Mouse (Mus musculus) MEL (cell line): ENCODE results near the gene Olfr798. TPM values are rescaled to one million over a fixed set of nuclear protein-coding genes. Genes with fewer than 3 reads are reported as not detected.

Source experiments
- DNase-seq: peaks from one replicate; pipeline ENCODE4 v3.0.0; 2011; ENCODE audit warnings: low read depth, low spot score
- H3K27ac ChIP-seq: 2 replicates; pipeline ENCODE4 v1.5.1; 2012; ENCODE audit warnings: low read depth, mild to moderate bottlenecking, control low read depth, low read length, moderate library complexity; ENCODE audit not compliant: control insufficient read depth
- H3K27me3 ChIP-seq, 2 experiments: fragments of 150-350 bp in 1 of 2; sonication (generic) in 1 of 2; 2 replicates each; pipeline ENCODE4 v1.6.1; 2012; ENCODE audit warnings: low read length in 2 of 2, mild to moderate bottlenecking in 2 of 2, improper control_type of control experiment in 1 of 2, moderate library complexity in 1 of 2; ENCODE audit not compliant: insufficient read depth in 2 of 2, control insufficient read depth in 1 of 2
- H3K36me3 ChIP-seq, 2 experiments: 2 replicates each; pipeline ENCODE4 v1.6.1; 2012 to 2014; ENCODE audit warnings: low read length in 2 of 2, improper control_type of control experiment in 1 of 2, inconsistent platforms in 1 of 2, mild to moderate bottlenecking in 1 of 2; ENCODE audit not compliant: insufficient read depth in 2 of 2, control insufficient read depth in 1 of 2
- H3K4me1 ChIP-seq, 2 experiments: fragments of 150-350 bp in 1 of 2; sonication (generic) in 1 of 2; 2 replicates each; pipeline ENCODE4 v1.6.1; 2012; ENCODE audit warnings: low read length in 2 of 2, improper control_type of control experiment in 1 of 2, mild to moderate bottlenecking in 1 of 2; ENCODE audit not compliant: insufficient read depth in 2 of 2, control insufficient read depth in 1 of 2
- H3K4me3 ChIP-seq, 2 experiments: fragments of 150-350 bp in 1 of 2; sonication (generic) in 1 of 2; 2 replicates each; pipeline ENCODE4 v1.5.1; 2012; ENCODE audit warnings: low read depth in 2 of 2, low read length in 2 of 2, mild to moderate bottlenecking in 2 of 2, moderate library complexity in 2 of 2, control low read depth in 1 of 2, improper control_type of control experiment in 1 of 2; ENCODE audit not compliant: control insufficient read depth in 1 of 2, insufficient read depth in 1 of 2
- H3K79me2 ChIP-seq: 2 replicates; pipeline ENCODE4 v1.6.1; 2012; ENCODE audit warnings: mild to moderate bottlenecking, low read length, moderate library complexity; ENCODE audit not compliant: control insufficient read depth, poor library complexity, insufficient read depth
- H3K9ac ChIP-seq: 2 replicates; pipeline ENCODE4 v1.6.1; 2012; ENCODE audit warnings: low read depth, mild to moderate bottlenecking, control low read depth, low read length, moderate library complexity; ENCODE audit not compliant: control insufficient read depth, poor library complexity, severe bottlenecking
- H3K9me3 ChIP-seq: fragments of 150-350 bp; sonication (generic); replicated peaks from 2 replicates; pipeline ENCODE4 v1.6.1; 2012; ENCODE audit warnings: mild to moderate bottlenecking, low read length, improper control_type of control experiment, moderate library complexity; ENCODE audit not compliant: insufficient read depth
- BHLHE40 ChIP-seq: IDR thresholded peaks from 2 replicates; pipeline ENCODE4 v1.6.1; 2012; ENCODE audit warnings: low read depth, mild to moderate bottlenecking, inconsistent platforms, low read length, improper control_type of control experiment, borderline replicate concordance
- EP300 ChIP-seq, 2 experiments: IDR thresholded peaks; 2 replicates each; pipeline ENCODE4 v1.6.1; 2011; ENCODE audit warnings: improper control_type of control experiment in 2 of 2, low read length in 2 of 2, low read depth in 1 of 2, mild to moderate bottlenecking in 1 of 2
- GATA1 ChIP-seq: IDR thresholded peaks from 2 replicates; pipeline ENCODE4 v1.6.1; 2011; ENCODE audit warnings: low read depth, low read length, improper control_type of control experiment
- JUND ChIP-seq: IDR thresholded peaks from 2 replicates; pipeline ENCODE4 v1.6.1; 2011; ENCODE audit warnings: low read depth, mild to moderate bottlenecking, improper control_type of control experiment, low read length
- KAT2A ChIP-seq: conservative IDR thresholded peaks from 2 replicates; pipeline ENCODE4 v1.6.1; 2012; ENCODE audit warnings: low read depth, low read length, improper control_type of control experiment, inconsistent platforms
- MAZ ChIP-seq: IDR thresholded peaks from 2 replicates; pipeline ENCODE4 v1.6.1; 2012; ENCODE audit warnings: low read depth, mild to moderate bottlenecking, inconsistent platforms, low read length, improper control_type of control experiment
- MYB ChIP-seq: IDR thresholded peaks from 2 replicates; pipeline ENCODE4 v1.6.1; 2011; ENCODE audit warnings: mild to moderate bottlenecking, low read depth, low read length, improper control_type of control experiment
- MYC ChIP-seq: IDR thresholded peaks from 2 replicates; pipeline ENCODE4 v1.6.1; 2011; ENCODE audit warnings: low read depth, mild to moderate bottlenecking, low read length, improper control_type of control experiment, moderate library complexity
- NRF1 ChIP-seq: IDR thresholded peaks from 2 replicates; pipeline ENCODE4 v1.6.1; 2014; ENCODE audit warnings: low read depth, mild to moderate bottlenecking, inconsistent platforms, low read length, improper control_type of control experiment, moderate library complexity; ENCODE audit not compliant: poor library complexity, insufficient read depth, severe bottlenecking
- RAD21 ChIP-seq: IDR thresholded peaks from 2 replicates; pipeline ENCODE4 v1.6.1; 2011; ENCODE audit warnings: mild to moderate bottlenecking, low read depth, low read length, improper control_type of control experiment
- TBP ChIP-seq: IDR thresholded peaks from 2 replicates; pipeline ENCODE4 v1.8.0; 2011; ENCODE audit warnings: low read depth, low read length, improper control_type of control experiment
- UBTF ChIP-seq: IDR thresholded peaks from 2 replicates; pipeline ENCODE4 v1.6.1; 2012; ENCODE audit warnings: low read depth, mild to moderate bottlenecking, inconsistent platforms, low read length, improper control_type of control experiment, moderate library complexity, borderline replicate concordance; ENCODE audit not compliant: insufficient read depth
- USF1 ChIP-seq: IDR thresholded peaks from 2 replicates; pipeline ENCODE4 v1.6.1; 2014; ENCODE audit warnings: low read depth, mild to moderate bottlenecking, inconsistent platforms, low read length, improper control_type of control experiment, moderate library complexity
- ZC3H11A ChIP-seq: IDR thresholded peaks from 2 replicates; pipeline ENCODE4 v1.6.1; 2012; ENCODE audit warnings: low read depth, mild to moderate bottlenecking, inconsistent platforms, low read length, improper control_type of control experiment
- ZKSCAN1 ChIP-seq: IDR thresholded peaks from 2 replicates; pipeline ENCODE4 v1.6.1; 2012; ENCODE audit warnings: low read depth, mild to moderate bottlenecking, inconsistent platforms, low read length, improper control_type of control experiment, moderate library complexity
- ZMIZ1 ChIP-seq: IDR thresholded peaks from 2 replicates; pipeline ENCODE4 v1.6.1; 2012; ENCODE audit warnings: low read depth, mild to moderate bottlenecking, inconsistent platforms, low read length, improper control_type of control experiment, moderate library complexity
- polyA plus RNA-seq, 2 experiments: library from polyadenylated mRNA; stranded (reverse) in 1 of 2; unstranded in 1 of 2; fragments of >175 nt in 1 of 2; fragments of >200 nt in 1 of 2; gene quantifications; 2 replicates each; pipeline versions ENCODE4 v1.2.1 to v1.2.4; 2012; ENCODE audit warnings: low replicate concordance in 2 of 2, low read depth in 1 of 2; ENCODE audit not compliant: insufficient read length in 2 of 2, insufficient read depth in 1 of 2, missing spikeins in 1 of 2
- total RNA-seq: library from RNA; depleted of rRNA; stranded (reverse); fragments of 300-350 nt; gene quantifications from 2 replicates; pipeline ENCODE4 v1.2.3, GENCODE M21; 2012; rRNA removed

Gene Olfr798
- total and polyA plus RNA-seq, 3 experiments: not detected

- no peak for DNase-seq
These were observed 15.3 kb downstream of the Olfr798 start, which contains the start of gene Olfr796 for GRCm38 (mm10) chr10:129612470-129612869. Gene Olfr796, minus strand, starts transcription at chr10:129612570.

DNA sequence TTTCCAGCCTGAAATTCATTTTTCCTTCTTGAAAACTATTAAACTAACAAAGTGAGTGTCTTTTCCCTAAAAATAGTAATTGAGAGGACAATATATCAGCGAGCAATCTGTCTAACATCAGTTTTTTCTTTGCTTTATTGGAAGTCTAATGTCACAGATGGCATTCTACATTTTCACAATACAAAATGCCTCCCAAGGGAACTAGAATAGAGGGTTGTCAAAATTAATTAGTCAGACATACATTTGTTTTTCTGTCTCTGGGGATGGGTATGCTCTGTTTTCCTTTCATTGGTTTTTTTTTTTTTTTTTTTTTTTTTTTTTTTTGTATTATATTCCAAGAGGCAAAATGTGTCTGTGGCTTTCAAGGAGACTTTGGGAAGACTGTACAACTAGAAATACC lies 50.7 kb downstream of the Olfr798 start:
- Histone ChIP-seq H3K79me2 (no peaks in the 10 kb centered on the region), H3K4me1 (no peaks in the 10 kb centered on the region), H3K9me3 (no peaks in the 10 kb centered on the region), H3K9ac (no peak overlapping the region), H3K27me3 (no peaks in the 10 kb centered on the region), H3K4me3 (no peak overlapping the region), H3K27ac (no peak overlapping the region), H3K36me3 (no peaks in the 10 kb centered on the region)
- DNase-seq: no peak
- no peak for TF ChIP-seq USF1
- TF ChIP-seq JUND: no peak
- TF ChIP-seq KAT2A: no peak
- TF ChIP-seq MYC: no peak
- TF ChIP-seq ZC3H11A: no peak
- TF ChIP-seq MYB: no peak
- TF ChIP-seq RAD21: no peak
- no peak for TF ChIP-seq TBP
- no peak for TF ChIP-seq MAZ

More at GRCm38 (mm10) chr10:129612470-129612869, 15.3 kb downstream of the Olfr798 start, which contains the start of gene Olfr796:
- H3K79me2 ChIP-seq: no peaks in the 10 kb centered on the region
- no peak within 1 kb of the TSS for H3K4me3 ChIP-seq
- H3K36me3 ChIP-seq: no peaks in the 10 kb centered on the region
- H3K9ac ChIP-seq: no peak within 1 kb of the TSS
- no peak within 1 kb of the TSS for H3K27ac ChIP-seq
- TF ChIP-seq ZMIZ1: no peak
- TF ChIP-seq MYC: no peak
- no peak for TF ChIP-seq NRF1
- TF ChIP-seq EP300 (IDR thresholded peaks at IDR 0.05; ENCODE audit: low read depth in 1 of 2, low read length in 2 of 2): no peak
- TF ChIP-seq UBTF: no peak
- no peak for TF ChIP-seq GATA1
- TF ChIP-seq BHLHE40: no peak
- no peak for TF ChIP-seq ZKSCAN1
- no peaks in the 10 kb centered on the region for H3K27me3 ChIP-seq
- H3K9me3 ChIP-seq: no peaks in the 10 kb centered on the region
- H3K4me1 ChIP-seq: no peaks in the 10 kb centered on the region

Other genes with a start within 250 kb of the Olfr798 start
- gene Olfr784, start 243.9 kb downstream of the Olfr798 start, total RNA-seq: 0.13 and 0.15 TPM in 2 replicates
- under 1 TPM in 1 of 2 experiments, not detected in 1; 0.36 TPM for gene Olfr784, start 243.9 kb downstream of the Olfr798 start, polyA plus RNA-seq
- not detected in 2 replicates for gene Olfr785, start 222.5 kb downstream of the Olfr798 start, total RNA-seq
- not detected for gene Olfr785, start 222.5 kb downstream of the Olfr798 start, polyA plus RNA-seq
- gene Olfr786, start 200.6 kb downstream of the Olfr798 start, total RNA-seq: not detected in 2 replicates
- gene Olfr786, start 200.6 kb downstream of the Olfr798 start, polyA plus RNA-seq: not detected
- not detected in 2 replicates for gene Olfr787, start 166.1 kb downstream of the Olfr798 start, total RNA-seq
- not detected for gene Olfr787, start 166.1 kb downstream of the Olfr798 start, polyA plus RNA-seq
- gene Olfr788, start 156.9 kb downstream of the Olfr798 start, total RNA-seq: not detected in 2 replicates
- gene Olfr788, start 156.9 kb downstream of the Olfr798 start, polyA plus RNA-seq: not detected
- gene Olfr789, start 143.2 kb downstream of the Olfr798 start, total RNA-seq: not detected in 2 replicates
- gene Olfr789, start 143.2 kb downstream of the Olfr798 start, polyA plus RNA-seq: not detected
- not detected in 2 replicates for gene Olfr790, start 129.4 kb downstream of the Olfr798 start, total RNA-seq
- not detected for gene Olfr790, start 129.4 kb downstream of the Olfr798 start, polyA plus RNA-seq
- not detected in 2 replicates for gene Olfr791, start 106.1 kb downstream of the Olfr798 start, total RNA-seq
- gene Olfr791, start 106.1 kb downstream of the Olfr798 start, polyA plus RNA-seq: not detected
- gene Olfr792, start 88.8 kb downstream of the Olfr798 start, total RNA-seq: not detected in 2 replicates
- not detected for gene Olfr792, start 88.8 kb downstream of the Olfr798 start, polyA plus RNA-seq
- not detected in 2 replicates for gene Olfr794, start 60.3 kb downstream of the Olfr798 start, total RNA-seq
- not detected for gene Olfr794, start 60.3 kb downstream of the Olfr798 start, polyA plus RNA-seq
- not detected in 2 replicates for gene Olfr796, start 15.4 kb downstream of the Olfr798 start, total RNA-seq
- not detected for gene Olfr796, start 15.4 kb downstream of the Olfr798 start, polyA plus RNA-seq
- not detected in 2 replicates for gene Olfr799, start 9.6 kb upstream of the Olfr798 start, total RNA-seq
- not detected for gene Olfr799, start 9.6 kb upstream of the Olfr798 start, polyA plus RNA-seq
- gene Olfr800, start 29.8 kb upstream of the Olfr798 start, total RNA-seq: not detected in 2 replicates
- not detected for gene Olfr800, start 29.8 kb upstream of the Olfr798 start, polyA plus RNA-seq
- gene Olfr801, start 45.9 kb upstream of the Olfr798 start, total RNA-seq: not detected in 2 replicates
- gene Olfr801, start 45.9 kb upstream of the Olfr798 start, polyA plus RNA-seq: not detected
- gene Olfr802, start 60.2 kb upstream of the Olfr798 start, total RNA-seq: not detected in 2 replicates
- gene Olfr802, start 60.2 kb upstream of the Olfr798 start, polyA plus RNA-seq: not detected
- gene Olfr803, start 66.4 kb upstream of the Olfr798 start, total RNA-seq: not detected in 2 replicates
- under 1 TPM in 1 of 2 experiments, not detected in 1; 0.03 TPM for gene Olfr803, start 66.4 kb upstream of the Olfr798 start, polyA plus RNA-seq
- gene Olfr804, start 75.3 kb upstream of the Olfr798 start, total RNA-seq: not detected in 2 replicates
- gene Olfr804, start 75.3 kb upstream of the Olfr798 start, polyA plus RNA-seq: not detected
- not detected in 2 replicates for gene Olfr805, start 101.4 kb upstream of the Olfr798 start, total RNA-seq
- not detected for gene Olfr805, start 101.4 kb upstream of the Olfr798 start, polyA plus RNA-seq
- gene Olfr806, start 114.0 kb upstream of the Olfr798 start, total RNA-seq: not detected in 2 replicates
- gene Olfr806, start 114.0 kb upstream of the Olfr798 start, polyA plus RNA-seq: not detected
- not detected in 2 replicates for gene Olfr807, start 129.9 kb upstream of the Olfr798 start, total RNA-seq
- gene Olfr807, start 129.9 kb upstream of the Olfr798 start, polyA plus RNA-seq: not detected
- not detected in 2 replicates for gene Olfr808, start 137.5 kb upstream of the Olfr798 start, total RNA-seq
- not detected for gene Olfr808, start 137.5 kb upstream of the Olfr798 start, polyA plus RNA-seq
- gene Olfr809, start 146.7 kb upstream of the Olfr798 start, total RNA-seq: not detected in 2 replicates
- not detected for gene Olfr809, start 146.7 kb upstream of the Olfr798 start, polyA plus RNA-seq
- not detected in 2 replicates for gene Olfr810, start 167.0 kb upstream of the Olfr798 start, total RNA-seq
- not detected for gene Olfr810, start 167.0 kb upstream of the Olfr798 start, polyA plus RNA-seq
- gene Olfr811, start 176.5 kb upstream of the Olfr798 start, total RNA-seq: not detected in 2 replicates
- not detected for gene Olfr811, start 176.5 kb upstream of the Olfr798 start, polyA plus RNA-seq
- not detected in 2 replicates for gene Olfr812, start 218.2 kb upstream of the Olfr798 start, total RNA-seq
- gene Olfr812, start 218.2 kb upstream of the Olfr798 start, polyA plus RNA-seq: not detected
- not detected in 2 replicates for gene Olfr813, start 227.4 kb upstream of the Olfr798 start, total RNA-seq
- not detected for gene Olfr813, start 227.4 kb upstream of the Olfr798 start, polyA plus RNA-seq